Mouse (Mus musculus) midbrain, embryonic 12.5 days (tissue): ENCODE results near the gene Limk2. TPM values are rescaled to one million over a fixed set of nuclear protein-coding genes. Genes with fewer than 3 reads are reported as not detected.

ENCODE experiments used
- ATAC-seq: fragments of 200-750 bp; cut with Nextera tagmentation; 2 replicates; pipeline ENCODE4 v1.8.0; 2017; ENCODE audit warnings: low read depth, moderate TSS enrichment, moderate library complexity; ENCODE audit not compliant: low FRiP score
- H3K27ac ChIP-seq: fragments of 300-500 bp; sonication (generic); replicated peaks from 2 replicates; pipeline ENCODE4 v1.5.1; 2016; ENCODE audit warnings: mild to moderate bottlenecking
- H3K27me3 ChIP-seq: fragments of 300-500 bp; sonication (generic); 2 replicates; pipeline ENCODE4 v1.6.1; 2016; ENCODE audit warnings: mild to moderate bottlenecking
- H3K36me3 ChIP-seq: fragments of 300-500 bp; sonication (generic); 2 replicates; pipeline ENCODE4 v1.6.1; 2016
- H3K4me1 ChIP-seq: fragments of 300-500 bp; sonication (generic); 2 replicates; pipeline ENCODE4 v1.6.1; 2016
- H3K4me2 ChIP-seq: fragments of 300-500 bp; sonication (generic); replicated peaks from 2 replicates; pipeline ENCODE4 v1.6.1; 2016; ENCODE audit warnings: mild to moderate bottlenecking, moderate library complexity
- H3K4me3 ChIP-seq: fragments of 300-500 bp; sonication (generic); 2 replicates; pipeline ENCODE4 v1.5.1; 2016; ENCODE audit warnings: mild to moderate bottlenecking
- H3K9ac ChIP-seq: fragments of 300-500 bp; sonication (generic); replicated peaks from 2 replicates; pipeline ENCODE4 v1.6.1; 2016; ENCODE audit warnings: mild to moderate bottlenecking, moderate library complexity
- H3K9me3 ChIP-seq: fragments of 300-500 bp; sonication (generic); 2 replicates; pipeline ENCODE4 v1.6.1; 2016; ENCODE audit warnings: mild to moderate bottlenecking
- WGBS: fragments of 180-500 bp; shearing (Covaris S2); methylation state at CpG from one replicate; pipeline ENCODE4 v1.1.7; 2016; 5-methylcytosine and 5-hydroxymethylcytosine counted together
- polyA plus RNA-seq: library from polyadenylated mRNA; unstranded; fragments of >200 nt; fragmentation: Nextera tagmentation; extraction: Ambion mirVana; gene quantifications from 2 replicates; pipeline ENCODE4 v1.2.1, GENCODE M21; 2016

Limk2 gene
- polyA plus RNA-seq, 1 experiment from 2014 or later = 102 TPM

GRCm38 (mm10) chr11:3368983-3369382, 40.0 kb downstream of the Limk2 start:
- H3K4me3 ChIP-seq = peak overlapping the region; percentile 59; the same call in 1 of the 2 replicates
- H3K9ac ChIP-seq = no peak overlapping the region; the same call in 1 of the 2 replicates
- no peaks in the 10 kb centered on the region for H3K27me3 ChIP-seq
- ATAC-seq = no peak
- no peaks in the 10 kb centered on the region for H3K36me3 ChIP-seq
- WGBS = 54% methylated on average over 7 of the region's 7 CpGs
- H3K4me2 ChIP-seq = peak overlapping the region; percentile 72
- H3K27ac ChIP-seq = no peak overlapping the region
- H3K9me3 ChIP-seq = no peaks in the 10 kb centered on the region
- peaks cover 42% of the 10 kb centered on the region for H3K4me1 ChIP-seq

GRCm38 (mm10) chr11:3366411-3366810, 42.6 kb downstream of the Limk2 start:
- Histone ChIP-seq H3K4me1 (peaks cover 27% of the 10 kb centered on the region), H3K4me2 (no peak overlapping the region), H3K27ac (no peak overlapping the region), H3K4me3 (no peak overlapping the region), H3K27me3 (no peaks in the 10 kb centered on the region), H3K36me3 (0 out of 2 replicates have a peak, but pooled peaks cover 6% of the 10 kb centered on the region), H3K9ac (no peak overlapping the region), H3K9me3 (peaks cover 3% of the 10 kb centered on the region; the same call in 1 of the 2 replicates)
- no peak for ATAC-seq
- WGBS = 92% methylated on average over 7 of the region's 7 CpGs

GRCm38 (mm10) chr11:3362854-3363253, 46.1 kb downstream of the Limk2 start:
- peaks cover 31% of the 10 kb centered on the region for H3K36me3 ChIP-seq
- 84% methylated on average over 3 of the region's 3 CpGs for WGBS

GRCm38 (mm10) chr11:3352990-3353585, 55.9 kb downstream of the Limk2 start:
- Histone ChIP-seq H3K4me1 (peaks cover 12% of the 10 kb centered on the region), H3K27me3 (no peaks in the 10 kb centered on the region), H3K4me3 (no peak overlapping the region), H3K27ac (no peak overlapping the region), H3K36me3 (peaks cover 83% of the 10 kb centered on the region), H3K9me3 (no peaks in the 10 kb centered on the region), H3K4me2 (no peak overlapping the region), H3K9ac (no peak overlapping the region)
- ATAC-seq = no peak
- WGBS = 49% methylated on average over 18 of the region's 18 CpGs

More at GRCm38 (mm10) chr11:3362854-3363253, 46.1 kb downstream of the Limk2 start:
- H3K27ac ChIP-seq = no peak overlapping the region
- H3K4me2 ChIP-seq = no peak overlapping the region
- no peak overlapping the region for H3K4me3 ChIP-seq
- 0 out of 2 replicates have a peak, but pooled peaks cover 1% of the 10 kb centered on the region for H3K4me1 ChIP-seq
- H3K9ac ChIP-seq = no peak overlapping the region
- H3K27me3 ChIP-seq = no peaks in the 10 kb centered on the region
- peaks cover 3% of the 10 kb centered on the region; the same call in 1 of the 2 replicates for H3K9me3 ChIP-seq
- ATAC-seq = no peak

GRCm38 (mm10) chr11:3352131-3352530, 56.9 kb downstream of the Limk2 start:
- Histone ChIP-seq H3K27me3 (no peaks in the 10 kb centered on the region), H3K4me2 (no peak overlapping the region), H3K4me3 (no peak overlapping the region), H3K9me3 (no peaks in the 10 kb centered on the region), H3K27ac (no peak overlapping the region), H3K36me3 (peaks cover 76% of the 10 kb centered on the region), H3K4me1 (peaks cover 21% of the 10 kb centered on the region), H3K9ac (no peak overlapping the region)
- no peak for ATAC-seq
- 94% methylated on average over 9 of the region's 9 CpGs for WGBS

GRCm38 (mm10) chr11:3349343-3349695, 59.7 kb downstream of the Limk2 start:
- 0 out of 2 replicates have a peak overlapping the region, but pooled peaks have one; percentile 10 for H3K27ac ChIP-seq

GRCm38 (mm10) chr11:3348576-3349342, 60.2 kb downstream of the Limk2 start:
- H3K36me3 ChIP-seq = peaks cover 77% of the 10 kb centered on the region
- H3K9me3 ChIP-seq = no peaks in the 10 kb centered on the region
- 51% methylated on average over 6 of the region's 6 CpGs for WGBS
- no peak for ATAC-seq
- no peak overlapping the region for H3K4me3 ChIP-seq
- H3K27ac ChIP-seq = 0 out of 2 replicates have a peak overlapping the region, but pooled peaks have one; percentile 10
- H3K4me2 ChIP-seq = no peak overlapping the region
- peak overlapping the region; percentile 37; the same call in 1 of the 2 replicates for H3K9ac ChIP-seq
- peaks cover 21% of the 10 kb centered on the region for H3K4me1 ChIP-seq
- H3K27me3 ChIP-seq = no peaks in the 10 kb centered on the region

More at GRCm38 (mm10) chr11:3349343-3349695, 59.7 kb downstream of the Limk2 start:
- H3K4me1 ChIP-seq = peaks cover 21% of the 10 kb centered on the region
- H3K9me3 ChIP-seq = no peaks in the 10 kb centered on the region
- WGBS = 92% methylated on average over 4 of the region's 4 CpGs
- H3K9ac ChIP-seq = peak overlapping the region; percentile 37; the same call in 1 of the 2 replicates
- H3K4me2 ChIP-seq = no peak overlapping the region
- no peak for ATAC-seq
- H3K4me3 ChIP-seq = no peak overlapping the region
- H3K36me3 ChIP-seq = peaks cover 77% of the 10 kb centered on the region
- no peaks in the 10 kb centered on the region for H3K27me3 ChIP-seq

- no peak overlapping the region for H3K4me2 ChIP-seq
Observed at GRCm38 (mm10) chr11:3347835-3348195, 61.2 kb downstream of the Limk2 start.

GRCm38 (mm10) chr11:3347091-3347834, 61.7 kb downstream of the Limk2 start:
- H3K9me3 ChIP-seq = no peaks in the 10 kb centered on the region
- no peak overlapping the region for H3K9ac ChIP-seq
- 60% methylated on average over 12 of the region's 12 CpGs for WGBS
- no peak overlapping the region for H3K27ac ChIP-seq
- H3K27me3 ChIP-seq = no peaks in the 10 kb centered on the region
- peak; percentile 80 for ATAC-seq
- peaks cover 70% of the 10 kb centered on the region for H3K36me3 ChIP-seq
- H3K4me2 ChIP-seq = no peak overlapping the region
- no peak overlapping the region for H3K4me3 ChIP-seq
- peaks cover 21% of the 10 kb centered on the region for H3K4me1 ChIP-seq

More at GRCm38 (mm10) chr11:3347835-3348195, 61.2 kb downstream of the Limk2 start:
- Histone ChIP-seq H3K27ac (no peak overlapping the region), H3K27me3 (no peaks in the 10 kb centered on the region), H3K9me3 (no peaks in the 10 kb centered on the region), H3K4me1 (peaks cover 21% of the 10 kb centered on the region), H3K36me3 (peaks cover 72% of the 10 kb centered on the region), H3K4me3 (no peak overlapping the region), H3K9ac (no peak overlapping the region)
- no peak for ATAC-seq

- no peak overlapping the region for H3K9ac ChIP-seq
- no peaks in the 10 kb centered on the region for H3K9me3 ChIP-seq
- peaks cover 21% of the 10 kb centered on the region for H3K4me1 ChIP-seq
- no peak overlapping the region for H3K27ac ChIP-seq
- H3K36me3 ChIP-seq = peaks cover 70% of the 10 kb centered on the region
- no peaks in the 10 kb centered on the region for H3K27me3 ChIP-seq
- H3K4me2 ChIP-seq = no peak overlapping the region
- no peak overlapping the region for H3K4me3 ChIP-seq
- WGBS = 93% methylated on average over 7 of the region's 7 CpGs
- ATAC-seq = no peak
Observed at GRCm38 (mm10) chr11:3346351-3346750, 62.6 kb downstream of the Limk2 start.

- H3K27me3 ChIP-seq = no peaks in the 10 kb centered on the region
- H3K36me3 ChIP-seq = peaks cover 57% of the 10 kb centered on the region
- no peak overlapping the region for H3K9ac ChIP-seq
- no peak overlapping the region for H3K4me2 ChIP-seq
- H3K9me3 ChIP-seq = no peaks in the 10 kb centered on the region
- no peak overlapping the region for H3K4me3 ChIP-seq
- peaks cover 21% of the 10 kb centered on the region for H3K4me1 ChIP-seq
- WGBS = 90% methylated on average over 3 of the region's 3 CpGs
- H3K27ac ChIP-seq = no peak overlapping the region
- ATAC-seq = no peak
Observed at GRCm38 (mm10) chr11:3344916-3345315, 64.1 kb downstream of the Limk2 start.

- Histone ChIP-seq H3K4me1 (peaks cover 15% of the 10 kb centered on the region), H3K9me3 (no peaks in the 10 kb centered on the region), H3K4me3 (no peak overlapping the region), H3K27ac (no peak overlapping the region), H3K4me2 (no peak overlapping the region), H3K27me3 (no peaks in the 10 kb centered on the region), H3K36me3 (peaks cover 42% of the 10 kb centered on the region), H3K9ac (no peak overlapping the region)
- ATAC-seq = no peak
- WGBS = 82% methylated on average over 5 of the region's 5 CpGs
Observed at GRCm38 (mm10) chr11:3341476-3341875, 67.5 kb downstream of the Limk2 start.
